Mouse (Mus musculus) forebrain, embryonic 12.5 days (tissue): ENCODE results near the gene Svbp. TPM values are rescaled to one million over a fixed set of nuclear protein-coding genes. Genes with fewer than 3 reads are reported as not detected.
A peak's percentile ranks its signal among the peaks of the same experiment; 100 is the strongest.

ENCODE experiments used
- ATAC-seq: fragments of 200-750 bp; cut with Nextera tagmentation; 2 replicates; pipeline ENCODE4 v1.8.0; 2017; ENCODE audit warnings: moderate TSS enrichment; ENCODE audit not compliant: low FRiP score
- H3K27ac ChIP-seq: fragments of 300-500 bp; sonication (generic); 2 replicates; pipeline ENCODE4 v1.5.1; 2016; ENCODE audit warnings: mild to moderate bottlenecking
- H3K27me3 ChIP-seq: fragments of 300-500 bp; sonication (generic); 2 replicates; pipeline ENCODE4 v1.6.1; 2016; ENCODE audit warnings: mild to moderate bottlenecking
- H3K36me3 ChIP-seq: fragments of 300-500 bp; sonication (generic); replicated peaks from 2 replicates; pipeline ENCODE4 v1.6.1; 2016; ENCODE audit warnings: mild to moderate bottlenecking
- H3K4me1 ChIP-seq: fragments of 300-500 bp; sonication (generic); 2 replicates; pipeline ENCODE4 v1.6.1; 2016
- H3K4me2 ChIP-seq: fragments of 300-500 bp; sonication (generic); 2 replicates; pipeline ENCODE4 v1.6.1; 2016; ENCODE audit warnings: mild to moderate bottlenecking, moderate library complexity
- H3K4me3 ChIP-seq: fragments of 300-500 bp; sonication (generic); replicated peaks from 2 replicates; pipeline ENCODE4 v1.5.1; 2016; ENCODE audit warnings: mild to moderate bottlenecking
- H3K9ac ChIP-seq: fragments of 300-500 bp; sonication (generic); 2 replicates; pipeline ENCODE4 v1.6.1; 2016; ENCODE audit warnings: mild to moderate bottlenecking
- H3K9me3 ChIP-seq: fragments of 300-500 bp; sonication (generic); 2 replicates; pipeline ENCODE4 v1.6.1; 2016
- WGBS: fragments of 180-500 bp; shearing (Covaris S2); methylation state at CpG from one replicate; pipeline ENCODE4 v1.1.7; 2016; 5-methylcytosine and 5-hydroxymethylcytosine counted together
- polyA plus RNA-seq: library from polyadenylated mRNA; unstranded; fragments of >200 nt; fragmentation: Nextera tagmentation; extraction: Ambion mirVana; gene quantifications from 2 replicates; pipeline ENCODE4 v1.2.1, GENCODE M21; 2016

Svbp gene
- polyA plus RNA-seq: 156 and 162 TPM in 2 replicates

DNA sequence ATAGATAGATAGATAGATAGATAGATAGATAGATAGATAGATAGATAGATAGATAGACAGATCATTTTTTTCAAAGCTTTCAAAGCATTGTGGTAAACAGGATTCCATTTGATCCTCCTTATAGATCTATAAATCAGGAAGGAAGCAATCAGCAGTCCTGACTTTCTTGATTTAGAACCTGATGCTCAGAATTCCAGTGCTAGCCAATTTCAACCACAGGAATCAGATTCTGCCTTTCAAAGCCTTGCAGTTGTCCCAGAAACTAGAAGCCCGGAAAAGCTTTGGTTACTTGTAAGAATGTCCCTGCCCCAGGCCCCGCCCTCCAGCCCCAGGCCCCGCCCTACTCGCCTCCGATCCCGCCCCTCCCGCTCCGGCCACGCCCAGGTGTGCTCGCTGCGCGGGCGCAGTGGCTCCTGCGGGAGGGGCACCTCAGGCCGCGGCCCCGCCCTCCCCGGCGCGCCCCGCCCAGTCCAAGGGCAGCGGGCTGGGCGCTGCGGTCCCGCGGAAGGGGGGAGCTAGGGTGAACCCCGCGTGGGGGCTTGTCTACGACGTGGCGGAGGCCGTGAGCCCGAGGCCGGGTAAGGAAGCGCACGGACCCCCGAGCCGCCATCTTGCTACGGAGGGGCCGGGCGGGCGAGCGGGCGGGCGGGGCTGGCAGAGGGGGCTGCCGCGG is at the start of gene Svbp:
TSS of gene Svbp (plus strand) at position 398 of the 673 bp plus-strand sequence.
- peak; percentile 96 for ATAC-seq
- Histone ChIP-seq H3K27me3 (no peaks in the 10 kb centered on the region), H3K4me3 (peak within 1 kb of the TSS; percentile 81), H3K4me1 (peaks cover 24% of the 10 kb centered on the region), H3K9me3 (no peaks in the 10 kb centered on the region), H3K36me3 (no peaks in the 10 kb centered on the region), H3K27ac (peak within 1 kb of the TSS; percentile 69), H3K9ac (peak within 1 kb of the TSS; percentile 80), H3K4me2 (peak within 1 kb of the TSS; percentile 69)
- WGBS: under 1% methylated on average over 46 of the region's 47 CpGs

DNA sequence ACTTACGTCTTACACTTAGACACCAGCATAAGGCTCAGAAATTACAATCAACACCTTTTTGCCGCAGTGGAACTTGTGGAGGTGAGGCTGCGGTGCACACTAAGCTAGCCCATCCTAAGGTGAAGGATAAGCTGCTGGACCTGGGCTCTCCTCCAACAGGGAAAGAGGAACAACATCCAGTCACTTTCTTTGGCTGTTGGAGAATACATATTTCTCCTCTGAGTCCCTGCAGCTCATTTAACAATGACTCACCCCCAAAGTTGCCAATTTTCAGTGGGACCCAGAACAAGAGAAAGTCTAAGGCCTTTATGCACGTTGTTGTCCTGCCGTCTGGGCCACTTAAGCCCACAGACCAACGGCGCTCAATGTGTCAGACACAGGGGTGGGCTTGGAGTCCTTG is 48.3 kb upstream of the Svbp start:
- Histone ChIP-seq H3K9ac (no peak overlapping the region), H3K27ac (no peak overlapping the region), H3K36me3 (no peaks in the 10 kb centered on the region), H3K27me3 (no peaks in the 10 kb centered on the region), H3K4me3 (no peak overlapping the region), H3K4me1 (0 out of 2 replicates have a peak, but pooled peaks cover 6% of the 10 kb centered on the region), H3K4me2 (no peak overlapping the region), H3K9me3 (no peaks in the 10 kb centered on the region)
- 85% methylated on average over 7 of the region's 7 CpGs for WGBS
- no peak for ATAC-seq

DNA sequence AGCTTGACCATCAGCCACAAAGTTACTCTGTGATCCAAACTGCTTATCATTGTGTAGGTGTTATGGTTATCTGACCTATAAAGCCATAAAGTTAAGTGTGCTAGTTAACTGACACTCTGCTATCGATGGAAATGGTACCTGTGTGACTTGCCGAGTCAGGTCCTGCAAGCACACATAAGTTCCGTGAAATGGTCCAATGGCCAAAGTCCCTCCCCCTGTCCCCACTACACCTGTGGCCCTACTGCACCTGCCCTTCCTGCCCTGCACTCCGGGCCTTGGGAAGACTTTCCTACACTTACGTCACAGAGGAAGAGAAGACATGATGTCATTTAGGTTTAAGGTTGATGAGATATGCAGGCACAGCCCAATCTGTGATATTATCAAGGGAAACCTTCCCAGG is 47.8 kb upstream of the Svbp start:
- H3K4me2 ChIP-seq: no peak overlapping the region
- no peaks in the 10 kb centered on the region for H3K27me3 ChIP-seq
- no peak overlapping the region for H3K4me3 ChIP-seq
- ATAC-seq: no peak
- no peaks in the 10 kb centered on the region for H3K36me3 ChIP-seq
- no peaks in the 10 kb centered on the region for H3K9me3 ChIP-seq
- 93% methylated on average over 5 of the region's 5 CpGs for WGBS
- no peak overlapping the region for H3K9ac ChIP-seq
- H3K27ac ChIP-seq: no peak overlapping the region
- 0 out of 2 replicates have a peak, but pooled peaks cover 6% of the 10 kb centered on the region for H3K4me1 ChIP-seq

DNA sequence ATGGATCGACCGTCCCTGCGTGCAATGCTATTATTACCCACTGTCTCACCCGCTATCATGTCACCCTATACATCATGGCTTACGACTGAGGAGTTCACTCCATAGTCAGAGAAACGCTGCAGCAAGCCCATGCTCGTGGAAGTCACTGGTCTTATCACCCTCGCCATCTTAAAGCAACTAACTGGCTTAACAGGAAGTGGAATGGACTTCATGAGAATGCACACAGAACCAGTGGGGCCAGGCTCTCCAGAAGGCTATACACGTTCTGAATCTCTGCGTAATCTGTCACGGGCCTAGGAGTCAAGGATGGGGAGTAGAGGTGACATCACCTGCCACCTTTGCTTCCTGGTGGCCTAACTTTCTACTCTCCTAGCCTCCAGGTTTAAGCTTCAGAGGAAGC is 46.4 kb upstream of the Svbp start:
- no peak for ATAC-seq
- Histone ChIP-seq H3K4me3 (no peak overlapping the region), H3K36me3 (no peaks in the 10 kb centered on the region), H3K27ac (no peak overlapping the region), H3K4me2 (no peak overlapping the region), H3K4me1 (0 out of 2 replicates have a peak, but pooled peaks cover 6% of the 10 kb centered on the region), H3K9ac (no peak overlapping the region), H3K9me3 (no peaks in the 10 kb centered on the region), H3K27me3 (no peaks in the 10 kb centered on the region)
- 88% methylated on average over 11 of the region's 11 CpGs for WGBS

DNA sequence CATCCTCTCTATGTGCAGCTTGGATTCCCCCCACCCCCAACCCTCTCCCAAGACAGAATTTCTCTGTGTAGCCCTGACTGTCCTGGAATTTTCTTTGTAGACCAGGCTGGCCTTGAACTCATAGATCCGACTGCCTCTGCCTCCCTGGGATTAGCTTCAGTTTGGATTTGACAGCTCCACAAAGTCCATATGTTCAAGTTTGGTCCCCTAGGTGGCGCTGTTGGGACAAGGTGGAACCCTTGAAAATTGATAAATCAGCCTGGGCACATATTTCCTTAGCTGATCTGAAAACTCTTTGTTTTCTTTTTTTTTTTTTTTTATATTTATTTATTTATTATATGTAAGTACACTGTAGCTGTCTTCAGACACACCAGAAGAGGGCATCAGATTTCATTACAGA is 37.9 kb upstream of the Svbp start:
- no peak for ATAC-seq

DNA sequence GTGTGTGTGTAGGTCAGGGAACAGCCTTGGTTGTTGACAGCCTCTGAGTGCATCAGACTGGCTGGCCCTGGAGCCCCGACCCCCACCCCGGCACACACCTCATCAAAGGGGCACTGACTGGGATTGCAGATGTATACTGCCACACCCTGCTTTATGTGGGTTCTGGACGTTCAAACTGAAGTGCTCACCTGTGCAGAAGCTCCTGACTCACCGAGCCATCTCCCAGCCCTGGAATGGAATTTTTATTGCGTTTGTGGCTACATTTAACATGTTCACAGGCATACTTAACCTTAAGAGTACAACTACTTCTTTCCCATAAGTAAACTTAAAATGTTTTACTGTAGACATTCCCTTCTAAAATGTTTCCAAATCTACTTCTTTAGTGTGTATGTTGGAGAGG is 37.2 kb upstream of the Svbp start:
- Histone ChIP-seq H3K27ac (no peak overlapping the region), H3K4me1 (no peaks in the 10 kb centered on the region), H3K36me3 (no peaks in the 10 kb centered on the region), H3K4me3 (no peak overlapping the region), H3K9ac (no peak overlapping the region), H3K9me3 (no peaks in the 10 kb centered on the region), H3K27me3 (no peaks in the 10 kb centered on the region), H3K4me2 (no peak overlapping the region)
- 89% methylated on average over 5 of the region's 5 CpGs for WGBS
- ATAC-seq: no peak

More for the DNA sequence above, 37.9 kb upstream of the Svbp start:
- H3K9me3 ChIP-seq: no peaks in the 10 kb centered on the region
- no peak overlapping the region for H3K9ac ChIP-seq
- no peaks in the 10 kb centered on the region for H3K27me3 ChIP-seq
- no peak overlapping the region for H3K4me3 ChIP-seq
- WGBS: 36% methylated on average over 2 of the region's 2 CpGs
- H3K36me3 ChIP-seq: no peaks in the 10 kb centered on the region
- no peak overlapping the region for H3K4me2 ChIP-seq
- no peak overlapping the region for H3K27ac ChIP-seq
- no peaks in the 10 kb centered on the region for H3K4me1 ChIP-seq

DNA sequence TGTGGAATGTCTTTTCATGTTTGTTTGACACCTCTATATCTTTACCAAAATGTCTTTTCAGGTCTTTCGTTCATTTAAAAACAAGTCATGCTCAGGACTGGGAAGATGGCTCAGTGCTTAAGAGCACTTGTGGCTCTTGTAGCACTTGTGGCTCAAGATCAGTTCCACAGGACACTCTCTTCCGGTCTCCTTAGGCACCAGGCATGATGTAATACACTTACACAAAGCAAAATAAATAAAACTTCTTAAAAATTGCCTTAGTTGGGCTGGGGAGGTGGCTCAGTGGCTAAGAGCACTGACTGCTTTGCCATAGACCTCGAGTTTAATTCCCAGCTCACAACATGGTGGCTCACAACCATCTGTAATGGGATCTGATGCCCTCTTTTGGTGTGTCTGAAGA is 33.7 kb upstream of the Svbp start:
- ATAC-seq: no peak
- H3K27me3 ChIP-seq: no peaks in the 10 kb centered on the region
- no peaks in the 10 kb centered on the region for H3K4me1 ChIP-seq
- 80% methylated on average over 3 of the region's 3 CpGs for WGBS
- no peaks in the 10 kb centered on the region for H3K9me3 ChIP-seq
- no peak overlapping the region for H3K4me3 ChIP-seq
- H3K27ac ChIP-seq: no peak overlapping the region
- no peaks in the 10 kb centered on the region for H3K36me3 ChIP-seq
- no peak overlapping the region for H3K9ac ChIP-seq
- H3K4me2 ChIP-seq: no peak overlapping the region

DNA sequence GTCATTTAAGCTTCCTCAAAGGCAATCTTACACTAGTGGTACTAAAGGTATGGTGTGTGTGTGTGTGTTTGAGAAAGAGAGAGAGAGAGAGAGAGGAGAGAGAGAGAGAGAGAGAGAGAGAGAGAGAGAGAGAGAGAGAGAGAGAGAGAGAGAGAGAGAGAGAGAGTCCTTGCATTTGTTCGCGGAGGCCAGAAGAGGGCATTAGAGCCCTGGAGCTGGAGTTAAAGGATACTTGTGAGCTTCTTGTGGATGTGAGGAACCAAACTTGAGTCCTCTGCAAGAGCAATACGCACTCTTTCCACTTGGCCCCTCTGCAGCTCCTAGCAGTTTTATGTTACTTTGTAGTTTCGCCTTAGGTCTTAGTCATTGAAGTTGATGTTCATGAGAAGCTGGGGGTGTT is 32.1 kb upstream of the Svbp start:
- no peaks in the 10 kb centered on the region for H3K36me3 ChIP-seq
- no peak overlapping the region for H3K9ac ChIP-seq
- H3K4me1 ChIP-seq: no peaks in the 10 kb centered on the region
- H3K27ac ChIP-seq: no peak overlapping the region
- ATAC-seq: no peak
- H3K27me3 ChIP-seq: no peaks in the 10 kb centered on the region
- WGBS: 75% methylated on average over 4 of the region's 4 CpGs
- H3K4me2 ChIP-seq: no peak overlapping the region
- no peak overlapping the region for H3K4me3 ChIP-seq
- no peaks in the 10 kb centered on the region for H3K9me3 ChIP-seq

DNA sequence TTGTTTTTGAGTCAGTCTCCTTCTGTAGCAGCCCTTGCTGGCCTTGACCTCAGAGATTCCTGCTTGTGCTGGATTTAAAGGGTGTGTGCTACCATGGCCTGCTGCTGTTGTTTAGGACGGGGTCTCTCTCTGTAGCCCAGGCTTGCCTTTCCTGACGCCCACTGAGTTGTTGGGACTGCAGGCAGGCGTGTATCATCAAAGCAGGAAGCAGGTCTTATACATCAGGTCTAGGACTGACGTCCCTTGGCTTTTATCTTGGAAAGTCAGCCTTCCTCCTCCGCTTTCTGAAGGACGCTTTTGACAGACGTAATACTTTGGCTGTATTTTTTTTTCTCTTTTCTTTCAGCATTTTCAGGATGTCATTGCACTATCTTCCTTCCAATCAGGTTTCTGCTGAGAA is 29.2 kb upstream of the Svbp start:
- H3K27me3 ChIP-seq: no peaks in the 10 kb centered on the region
- H3K4me1 ChIP-seq: no peaks in the 10 kb centered on the region
- H3K4me2 ChIP-seq: no peak overlapping the region
- WGBS: 80% methylated on average over 7 of the region's 7 CpGs
- no peaks in the 10 kb centered on the region for H3K9me3 ChIP-seq
- H3K9ac ChIP-seq: no peak overlapping the region
- ATAC-seq: no peak
- no peak overlapping the region for H3K4me3 ChIP-seq
- no peak overlapping the region for H3K27ac ChIP-seq
- peaks cover 27% of the 10 kb centered on the region for H3K36me3 ChIP-seq

DNA sequence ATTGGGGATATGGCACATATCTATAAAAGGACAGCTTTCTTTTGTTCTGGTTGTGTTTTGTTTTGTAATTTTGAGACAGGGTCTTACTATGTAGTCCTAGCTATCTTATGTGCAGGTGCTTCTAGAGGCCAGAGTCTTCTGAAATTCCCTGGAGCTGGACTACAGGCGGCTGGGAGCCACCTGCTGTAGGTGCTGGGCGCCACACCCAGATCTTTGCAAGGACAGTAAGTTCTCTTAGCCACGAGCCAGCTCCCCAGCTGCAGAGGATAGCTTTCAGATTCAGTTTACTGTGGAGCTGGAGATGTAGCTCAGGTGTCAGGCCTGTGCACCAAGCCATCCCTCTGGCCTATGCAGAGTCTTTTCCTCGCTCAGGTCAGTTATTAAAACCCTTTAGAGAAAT is 28.0 kb upstream of the Svbp start:
- H3K9ac ChIP-seq: no peak overlapping the region
- H3K9me3 ChIP-seq: no peaks in the 10 kb centered on the region
- H3K4me3 ChIP-seq: no peak overlapping the region
- no peaks in the 10 kb centered on the region for H3K27me3 ChIP-seq
- 89% methylated on average over 4 of the region's 4 CpGs for WGBS
- peaks cover 6% of the 10 kb centered on the region for H3K4me1 ChIP-seq
- no peak overlapping the region for H3K27ac ChIP-seq
- no peak overlapping the region for H3K4me2 ChIP-seq
- H3K36me3 ChIP-seq: peaks cover 27% of the 10 kb centered on the region
- ATAC-seq: no peak

DNA sequence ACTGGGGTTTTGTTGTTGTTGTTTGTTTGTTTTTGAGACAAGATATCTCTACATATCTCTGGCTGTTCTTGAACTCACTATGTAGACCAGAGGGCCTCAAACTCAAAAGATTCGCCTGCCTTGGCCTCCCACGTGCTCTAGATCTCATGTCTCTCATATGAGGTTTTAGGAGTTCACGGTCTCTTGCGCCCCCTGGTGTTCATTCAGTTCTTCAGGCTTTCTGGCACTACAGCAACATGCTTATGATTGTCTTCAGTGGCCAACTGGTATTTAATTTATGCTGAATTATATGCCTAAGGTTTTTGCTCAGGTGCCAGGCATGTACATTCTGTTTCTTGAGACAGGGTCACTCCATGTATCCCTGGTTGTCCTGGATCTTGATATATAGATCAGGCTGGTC is 27.4 kb upstream of the Svbp start:
- H3K36me3 ChIP-seq: peaks cover 27% of the 10 kb centered on the region
- no peak overlapping the region for H3K9ac ChIP-seq
- no peak overlapping the region for H3K4me2 ChIP-seq
- peaks cover 12% of the 10 kb centered on the region for H3K4me1 ChIP-seq
- H3K4me3 ChIP-seq: no peak overlapping the region
- ATAC-seq: 0 out of 2 replicates have a peak, but pooled peaks have one; percentile 51
- WGBS: 5% methylated on average over 4 of the region's 4 CpGs
- H3K27ac ChIP-seq: no peak overlapping the region
- H3K27me3 ChIP-seq: no peaks in the 10 kb centered on the region
- no peaks in the 10 kb centered on the region for H3K9me3 ChIP-seq

DNA sequence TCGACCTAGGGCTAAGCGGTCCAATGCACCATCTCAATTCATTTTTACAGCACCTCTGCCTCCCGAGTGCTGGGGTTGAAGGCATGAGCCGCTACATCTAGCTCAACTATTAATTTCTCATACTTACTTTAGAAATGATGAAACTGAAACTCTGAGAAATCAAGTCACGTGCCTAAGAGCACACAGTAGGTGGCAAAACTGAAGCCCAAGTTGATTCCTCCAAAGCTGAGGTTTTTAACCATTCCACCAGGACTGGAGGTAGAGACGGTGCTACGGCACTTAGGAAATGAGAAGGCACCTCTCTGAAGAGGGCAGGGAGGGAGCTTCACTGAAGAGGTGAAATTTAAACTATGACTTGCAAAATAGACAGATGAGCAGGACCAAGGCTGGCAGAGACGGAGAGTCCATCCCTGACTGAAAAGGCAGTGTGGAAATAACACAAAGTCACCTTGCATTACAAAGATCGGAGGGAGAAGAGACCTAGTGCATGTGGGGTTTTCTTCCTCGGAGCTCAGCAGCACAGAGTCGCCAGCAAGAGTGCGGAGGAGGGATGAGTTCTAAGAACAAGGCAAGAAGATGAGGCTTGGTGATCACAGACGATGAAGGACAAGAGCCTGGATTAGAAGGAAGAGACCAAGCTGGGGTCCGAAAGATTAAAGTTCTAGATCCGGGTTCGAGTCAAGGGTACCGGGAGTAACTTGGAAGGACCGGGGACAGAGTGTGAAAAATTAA is 22.0 kb upstream of the Svbp start:
- peaks cover 27% of the 10 kb centered on the region for H3K36me3 ChIP-seq
- H3K9me3 ChIP-seq: no peaks in the 10 kb centered on the region
- peaks cover 19% of the 10 kb centered on the region for H3K4me1 ChIP-seq
- H3K27me3 ChIP-seq: 0 out of 2 replicates have a peak, but pooled peaks cover 6% of the 10 kb centered on the region
- no peak overlapping the region for H3K27ac ChIP-seq
- no peak for ATAC-seq
- H3K4me3 ChIP-seq: peak overlapping the region; percentile 81
- H3K4me2 ChIP-seq: peak overlapping the region; percentile 81
- WGBS: 48% methylated on average over 18 of the region's 18 CpGs
- H3K9ac ChIP-seq: peak overlapping the region; percentile 87
